Comparison of ENCODE assay signal across 8 mouse cellular contexts in genomic region chr14:11552521-11553272, GRCm38 (mm10). TPM values are rescaled to one million over a fixed set of nuclear protein-coding genes. Genes with fewer than 3 reads are reported as not detected.
DNase-seq lines count a peak whose midpoint lies in the region; ATAC-seq and TF ChIP-seq lines count a peak whose summit lies in the region.

No protein-coding gene starts in this region.

- DNase-seq in retina, embryonic 14.5 days (ENCODE audit: low spot score), result peak; percentile 48
- DNase-seq in retina, postnatal 1 day, result no peak
- DNase-seq in kidney, postnatal 0 days (ENCODE audit: low spot score), result peak; percentile 58
- peak; percentile 49 for DNase-seq in lung, embryonic 14.5 days
- DNase-seq in right cerebral cortex, postnatal 14 days, result peak; percentile 20

- WGBS in embryonic facial prominence, embryonic 12.5 days, result 1% methylated on average over 33 of the region's 33 CpGs
- WGBS in heart, embryonic 14.5 days, result 2% methylated on average over 33 of the region's 33 CpGs
- under 1% methylated on average over 33 of the region's 33 CpGs for WGBS in kidney, postnatal 0 days
- WGBS in lung, embryonic 14.5 days, result 4% methylated on average over 33 of the region's 33 CpGs

- no peak for TF ChIP-seq CTCF in kidney, postnatal 0 days (IDR thresholded peaks at IDR 0.05; ENCODE audit: low read depth)
- no peak for TF ChIP-seq CTCF in lung, embryonic 14.5 days (IDR thresholded peaks at IDR 0.05; ENCODE audit: low read depth)

- peak overlapping the region; percentile 98 for H3K27ac ChIP-seq in embryonic facial prominence, embryonic 12.5 days
- peak overlapping the region; percentile 93 to 98 for H3K27ac ChIP-seq in heart, embryonic 14.5 days (replicated peaks in 1 of 2; ENCODE audit: control insufficient read depth in 1 of 2, insufficient read depth in 1 of 2, low read depth in 2 of 2, low read length in 2 of 2)
- peak overlapping the region; percentile 93 for H3K27ac ChIP-seq in kidney, postnatal 0 days
- peak overlapping the region; percentile 98 for H3K27ac ChIP-seq in lung, embryonic 14.5 days (ENCODE audit: low read depth)

- H3K4me3 ChIP-seq in embryonic facial prominence, embryonic 12.5 days, result peak overlapping the region; percentile 71
- H3K4me3 ChIP-seq in heart, embryonic 14.5 days (ENCODE audit: control insufficient read depth in 1 of 2, insufficient read depth in 1 of 2, low read depth in 1 of 2, low read length in 2 of 2), result peak overlapping the region; percentile 72 to 93
- peak overlapping the region; percentile 69 for H3K4me3 ChIP-seq in kidney, postnatal 0 days (replicated peaks; ENCODE audit: low read depth, low read length)
- peak overlapping the region; percentile 75 for H3K4me3 ChIP-seq in lung, embryonic 14.5 days (ENCODE audit: low read depth, low read length)

- no peaks in the 10 kb centered on the region for H3K9me3 ChIP-seq in embryonic facial prominence, embryonic 12.5 days
- no peaks in the 10 kb centered on the region for H3K9me3 ChIP-seq in heart, embryonic 14.5 days (ENCODE audit: control insufficient read depth, low read length)
- no peaks in the 10 kb centered on the region for H3K9me3 ChIP-seq in kidney, postnatal 0 days (replicated peaks; ENCODE audit: low read length)
- H3K9me3 ChIP-seq in lung, embryonic 14.5 days (ENCODE audit: low read depth, low read length), result no peaks in the 10 kb centered on the region

- peak overlapping the region; percentile 92 for H3K9ac ChIP-seq in embryonic facial prominence, embryonic 12.5 days
- H3K9ac ChIP-seq in heart, embryonic 14.5 days (ENCODE audit: low read length), result peak overlapping the region; percentile 93
- peak overlapping the region; percentile 80 for H3K9ac ChIP-seq in kidney, postnatal 0 days (ENCODE audit: low read depth, low read length)
- peak overlapping the region; percentile 66 for H3K9ac ChIP-seq in lung, embryonic 14.5 days

- peaks cover 11% of the 10 kb centered on the region for H3K4me1 ChIP-seq in embryonic facial prominence, embryonic 12.5 days
- H3K4me1 ChIP-seq in heart, embryonic 14.5 days (ENCODE audit: control insufficient read depth in 2 of 2, insufficient read depth in 2 of 2, low read length in 2 of 2), result peaks cover 9 to 21% of the 10 kb centered on the region in 2 experiments
- 0 out of 2 replicates have a peak, but pooled peaks cover 6% of the 10 kb centered on the region for H3K4me1 ChIP-seq in kidney, postnatal 0 days (replicated peaks; ENCODE audit: insufficient read depth, low read length)
- peaks cover 2% of the 10 kb centered on the region; the same call in 1 of the 2 replicates for H3K4me1 ChIP-seq in lung, embryonic 14.5 days (ENCODE audit: insufficient read depth)

- H3K27me3 ChIP-seq in embryonic facial prominence, embryonic 12.5 days, result no peaks in the 10 kb centered on the region
- no peaks in the 10 kb centered on the region for H3K27me3 ChIP-seq in heart, embryonic 14.5 days (ENCODE audit: control insufficient read depth, insufficient read depth, low read length)
- no peaks in the 10 kb centered on the region for H3K27me3 ChIP-seq in kidney, postnatal 0 days (ENCODE audit: insufficient read depth, low read length)
- H3K27me3 ChIP-seq in lung, embryonic 14.5 days (ENCODE audit: insufficient read depth, low read length), result no peaks in the 10 kb centered on the region

- ATAC-seq in embryonic facial prominence, embryonic 12.5 days (ENCODE audit: insufficient number of reproducible peaks, insufficient read depth, low FRiP score, low TSS enrichment), result 0 out of 2 replicates have a peak, but pooled peaks have one; percentile 4
- no peak for ATAC-seq in heart, embryonic 14.5 days (ENCODE audit: insufficient number of reproducible peaks, insufficient read depth, low FRiP score, low read depth)
- ATAC-seq in kidney, postnatal 0 days (replicated peaks; ENCODE audit: low FRiP score, low read depth), result peak; percentile 23
- no peak; the same call in 1 of the 2 replicates for ATAC-seq in lung, embryonic 14.5 days (ENCODE audit: insufficient read depth)
- no peak for ATAC-seq in granulocyte monocyte progenitor cell, adult 5-6 weeks (replicated peaks; ENCODE audit: poor library complexity, severe bottlenecking)

- peak overlapping the region; percentile 93 for H3K4me2 ChIP-seq in embryonic facial prominence, embryonic 12.5 days (replicated peaks)
- H3K4me2 ChIP-seq in heart, embryonic 14.5 days (ENCODE audit: low read length), result peak overlapping the region; percentile 95
- peak overlapping the region; percentile 79 for H3K4me2 ChIP-seq in kidney, postnatal 0 days (ENCODE audit: low read length)
- H3K4me2 ChIP-seq in lung, embryonic 14.5 days, result peak overlapping the region; percentile 98

- H3K36me3 ChIP-seq in embryonic facial prominence, embryonic 12.5 days, result no peaks in the 10 kb centered on the region
- no peaks in the 10 kb centered on the region for H3K36me3 ChIP-seq in heart, embryonic 14.5 days (ENCODE audit: control insufficient read depth, insufficient read depth, low read length)
- no peaks in the 10 kb centered on the region for H3K36me3 ChIP-seq in kidney, postnatal 0 days (ENCODE audit: insufficient read depth, low read length)
- H3K36me3 ChIP-seq in lung, embryonic 14.5 days (ENCODE audit: insufficient read depth), result no peaks in the 10 kb centered on the region

RNA-seq across cellular contexts. Expression of gene Ptprg, which starts 0.6 kb away (rescaled TPM):
- polyA plus RNA-seq in embryonic facial prominence, embryonic 12.5 days (2016; fragmentation: Nextera tagmentation; extraction: Ambion mirVana), result 41.7 and 47.9 TPM in 2 replicates
- polyA plus RNA-seq in heart, embryonic 14.5 days (2014; fragmentation: Nextera tagmentation; extraction: Ambion mirVana), result 15.8 and 17.8 TPM in 2 replicates
- polyA plus RNA-seq in kidney, postnatal 0 days (2015; fragmentation: Nextera tagmentation; extraction: Ambion mirVana), result 23.5 and 24.1 TPM in 2 replicates
- 37.0 and 43.2 TPM in 2 replicates for polyA plus RNA-seq in lung, embryonic 14.5 days (2014; fragmentation: Nextera tagmentation; extraction: Ambion mirVana)
- total RNA-seq in granulocyte monocyte progenitor cell, adult 5-6 weeks (2014; fragmentation: Nextera tagmentation), result not detected in 2 replicates
- not detected in 2 replicates for total RNA-seq in granulocyte monocyte progenitor cell, adult 5-6 weeks (2017)

Comparison
In these comparisons a context has a peak if more than half of its experiments do, and no peak if none do; other contexts are left out.
1. ATAC-seq: peak in embryonic facial prominence, embryonic 12.5 days (single experiment) and kidney, postnatal 0 days (single experiment); none in heart, embryonic 14.5 days (single experiment), lung, embryonic 14.5 days (single experiment) and granulocyte monocyte progenitor cell, adult 5-6 weeks (single experiment).
2. Peak in every context shown above with its lines, with median percentiles within 50 percentile points of each other: H3K27ac ChIP-seq, H3K4me2 ChIP-seq, H3K4me3 ChIP-seq and H3K9ac ChIP-seq.